Mouse (Mus musculus): ENCODE measurements around the gene Chaf1b. TPM values are rescaled to one million over a fixed set of nuclear protein-coding genes. Genes with fewer than 3 reads are reported as not detected.

Gene Chaf1b
- total RNA-seq, 2 experiments from 2014 or later = 50.8 to 73.7 TPM

- no peak for ATAC-seq (replicated peaks; ENCODE audit: poor library complexity, severe bottlenecking)
Measured at GRCm38 (mm10) chr16:93912158-93912557, 28.5 kb downstream of the Chaf1b start.

GRCm38 (mm10) chr16:93912808-93913207 lies 29.1 kb downstream of the Chaf1b start:
- no peak for ATAC-seq (replicated peaks; ENCODE audit: poor library complexity, severe bottlenecking)

- ATAC-seq (replicated peaks; ENCODE audit: poor library complexity, severe bottlenecking) = peak; percentile 75
Measured at GRCm38 (mm10) chr16:93913881-93914576, 30.3 kb downstream of the Chaf1b start.

- ATAC-seq (replicated peaks; ENCODE audit: poor library complexity, severe bottlenecking) = no peak
Measured at GRCm38 (mm10) chr16:93915338-93915849, 31.7 kb downstream of the Chaf1b start.

DNA sequence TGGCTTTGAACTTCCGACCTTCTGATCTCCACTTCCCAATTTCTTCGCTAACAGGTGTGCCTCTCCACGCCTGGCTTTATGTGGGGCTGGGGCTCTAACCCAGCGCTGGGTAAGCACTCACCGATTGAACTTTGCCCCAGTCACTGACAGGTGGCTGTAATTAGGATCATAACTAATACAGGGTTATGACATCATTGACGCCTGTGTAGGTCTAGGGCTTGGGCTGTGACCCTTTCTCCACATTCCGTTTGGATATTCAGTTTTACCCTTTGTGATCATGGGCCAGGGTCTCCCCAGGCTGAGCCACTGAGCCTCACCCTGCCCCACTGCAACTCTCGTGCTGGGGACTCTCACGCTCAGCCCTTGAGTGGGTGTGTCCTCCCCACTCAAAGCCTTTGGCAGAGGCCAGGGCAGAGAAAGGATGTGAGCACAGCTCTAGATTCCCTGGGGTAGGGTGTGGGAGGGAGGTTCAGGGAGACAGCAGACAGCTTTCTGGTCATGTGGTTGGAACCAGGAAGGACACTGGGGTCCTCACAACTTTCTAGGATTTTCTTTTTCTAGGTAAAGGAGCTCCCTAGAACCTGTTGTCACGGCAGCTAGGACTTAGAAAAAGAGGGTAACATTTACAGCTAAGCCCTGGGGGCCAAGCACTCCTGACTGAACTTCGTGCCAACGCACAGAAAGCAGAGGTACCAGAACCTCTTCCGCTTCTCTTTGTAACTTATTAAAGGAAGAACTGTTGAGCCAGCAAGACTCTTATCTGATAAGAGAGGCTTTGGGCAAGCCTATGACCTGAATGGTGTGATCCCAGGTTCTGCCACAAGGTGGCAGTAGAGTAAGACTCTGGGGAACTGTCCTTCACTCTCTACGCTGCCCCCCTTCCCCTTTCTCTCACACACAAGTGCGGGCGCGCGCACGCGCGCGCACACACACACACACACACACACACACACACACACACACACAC lies 34.3 kb downstream of the Chaf1b start:
- ATAC-seq (replicated peaks; ENCODE audit: poor library complexity, severe bottlenecking) = peak; percentile 75

GRCm38 (mm10) chr16:93918679-93919060 lies 35.0 kb downstream of the Chaf1b start:
- ATAC-seq (replicated peaks; ENCODE audit: poor library complexity, severe bottlenecking) = no peak

DNA sequence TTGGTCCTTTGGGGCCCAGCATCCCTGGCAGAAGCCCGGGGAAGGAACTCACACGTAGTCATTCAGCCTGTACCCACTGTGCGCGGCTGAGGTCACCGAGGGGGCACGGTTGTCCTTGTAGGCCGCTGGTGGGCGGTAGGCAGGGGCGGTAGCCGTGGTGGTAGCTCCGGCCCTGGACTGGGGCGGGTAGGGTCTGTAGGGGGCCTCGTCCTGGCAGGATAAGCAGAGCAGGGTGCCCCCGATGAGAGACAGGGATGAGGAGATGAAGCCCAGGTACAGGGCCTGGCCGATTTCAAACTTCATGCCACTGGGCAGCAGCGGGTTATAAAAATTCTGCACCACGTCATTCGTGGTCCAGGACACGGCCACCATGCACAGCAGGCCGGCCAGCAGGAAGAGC lies 35.5 kb downstream of the Chaf1b start:
- ATAC-seq (replicated peaks; ENCODE audit: poor library complexity, severe bottlenecking) = no peak

- ATAC-seq (replicated peaks; ENCODE audit: poor library complexity, severe bottlenecking) = no peak
Measured at GRCm38 (mm10) chr16:93920673-93921072, 37.0 kb downstream of the Chaf1b start.

DNA sequence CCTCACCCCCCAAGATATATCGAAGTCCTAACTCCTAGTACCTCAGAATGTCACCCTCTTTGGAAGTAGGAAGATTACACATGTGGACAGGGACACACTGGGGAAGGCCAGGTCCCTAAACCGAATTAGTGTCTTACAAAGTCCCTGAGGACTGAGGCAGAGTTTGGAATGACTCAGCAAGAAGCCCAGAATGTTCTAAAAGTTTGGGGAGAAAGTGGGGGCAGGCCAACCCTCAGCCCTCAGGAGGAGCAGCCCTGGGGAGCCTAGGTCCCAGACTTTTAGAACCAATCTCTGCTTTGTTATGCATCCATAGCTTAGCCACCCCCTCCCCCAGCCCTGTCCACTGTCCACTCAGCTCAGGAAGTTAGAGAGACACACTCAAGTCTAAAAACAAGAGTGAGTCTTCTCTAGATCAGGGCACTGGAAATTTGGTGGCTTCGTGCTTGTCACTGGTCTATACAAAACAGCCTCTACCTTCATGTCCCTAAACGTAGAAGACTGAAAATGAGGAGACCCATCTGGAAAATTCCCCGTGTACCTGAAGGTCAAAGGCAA lies 39.2 kb downstream of the Chaf1b start:
- ATAC-seq (replicated peaks; ENCODE audit: poor library complexity, severe bottlenecking) = no peak

DNA sequence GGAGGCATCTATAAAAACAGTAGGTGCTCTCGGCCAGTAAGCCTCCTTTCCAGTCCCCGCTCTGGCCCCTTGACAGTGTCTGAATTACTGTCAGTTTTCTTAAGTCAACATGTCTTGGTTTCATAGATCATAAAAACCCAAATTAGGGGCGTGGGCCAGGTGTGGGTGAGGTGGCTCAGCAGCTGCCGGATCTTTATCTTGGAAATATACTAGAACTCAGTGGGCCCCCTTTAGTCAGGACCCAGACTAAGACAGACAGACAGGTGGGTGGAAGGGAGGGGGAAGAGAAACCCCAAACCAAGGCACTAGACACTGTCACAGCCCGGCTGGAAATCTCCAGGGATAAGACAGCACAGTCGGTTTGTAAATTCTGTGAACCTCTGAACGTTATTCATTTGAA lies 40.1 kb downstream of the Chaf1b start:
- no peak for ATAC-seq (replicated peaks; ENCODE audit: poor library complexity, severe bottlenecking)

DNA sequence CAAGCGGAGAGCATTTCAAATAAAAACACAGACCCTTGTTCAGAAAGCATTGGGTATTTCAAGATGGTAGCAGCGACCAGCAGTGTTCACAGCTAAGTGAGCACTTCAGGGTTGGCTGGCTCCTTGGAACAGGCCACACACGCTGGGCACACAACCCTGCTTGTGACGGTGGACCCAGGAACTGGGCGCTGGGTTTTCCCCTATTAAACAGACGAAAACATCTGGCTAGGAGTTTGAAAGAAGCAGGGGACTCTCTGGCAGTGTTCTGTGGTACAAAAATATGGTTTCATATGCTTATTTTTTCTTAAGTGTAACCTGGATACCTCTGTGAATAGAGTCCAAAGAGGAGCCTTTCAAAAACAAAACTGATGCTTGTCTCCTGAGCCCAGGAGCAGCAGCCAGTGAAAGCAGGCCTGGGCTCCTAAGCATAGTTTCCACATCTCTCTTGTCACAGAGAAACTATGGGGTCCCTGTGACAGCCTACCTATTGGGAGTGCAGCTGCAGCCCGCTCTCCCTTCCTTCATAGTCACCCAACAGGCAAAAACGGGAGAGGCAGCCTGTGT lies 42.1 kb downstream of the Chaf1b start:
- no peak for ATAC-seq (replicated peaks; ENCODE audit: poor library complexity, severe bottlenecking)

GRCm38 (mm10) chr16:93929370-93930032 lies 45.8 kb downstream of the Chaf1b start:
- ATAC-seq (replicated peaks; ENCODE audit: poor library complexity, severe bottlenecking) = no peak

DNA sequence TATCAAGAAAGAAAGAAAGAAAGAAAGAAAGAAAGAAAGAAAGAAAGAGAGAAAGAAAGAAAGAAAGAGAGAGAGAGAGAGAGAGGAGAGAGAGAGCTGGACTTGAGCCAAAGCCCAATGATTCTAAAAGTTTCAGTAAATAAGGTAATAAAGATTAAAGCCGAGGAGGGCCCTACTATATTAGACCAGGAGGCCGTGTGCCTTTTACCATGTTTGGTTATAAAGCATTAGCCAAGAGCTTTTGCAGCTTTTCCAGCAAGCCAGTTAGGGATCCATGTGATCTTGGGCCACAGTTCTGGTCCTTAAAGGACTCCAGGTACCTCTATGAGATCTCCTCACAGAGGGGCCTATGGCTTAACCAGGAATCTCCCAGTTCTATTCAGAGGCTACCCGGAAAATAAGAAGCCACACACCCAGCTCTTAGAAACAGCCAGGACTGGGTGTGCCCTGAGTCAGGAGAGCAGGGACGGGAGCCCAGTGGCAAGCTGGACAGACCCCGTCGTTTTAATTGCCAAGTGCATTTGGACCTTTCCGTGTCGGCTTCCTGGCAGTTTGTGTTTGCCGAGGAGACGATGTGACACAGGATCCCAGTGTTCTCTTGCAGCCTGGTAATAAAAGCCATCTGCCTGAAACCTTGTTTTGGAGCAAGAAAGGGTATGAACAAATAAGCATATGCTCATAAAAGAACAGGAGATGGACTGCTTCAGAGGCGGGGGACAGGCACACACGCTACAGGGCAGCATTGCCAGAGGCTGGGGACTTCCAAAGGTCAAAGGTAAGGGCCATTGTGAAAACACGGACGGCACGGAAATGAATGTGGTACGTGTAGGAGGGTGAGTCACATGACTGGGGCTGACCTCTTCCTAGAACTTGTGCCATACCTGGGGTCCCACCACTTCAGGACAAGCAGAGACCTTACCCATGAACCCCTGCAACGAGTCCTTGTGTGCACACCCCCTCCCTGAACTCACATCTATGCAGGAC lies 48.8 kb downstream of the Chaf1b start:
- no peak for ATAC-seq (replicated peaks; ENCODE audit: poor library complexity, severe bottlenecking)

GRCm38 (mm10) chr16:93934588-93934987 lies 50.9 kb downstream of the Chaf1b start:
- no peak; the same call in 1 of the 2 replicates for ATAC-seq (replicated peaks; ENCODE audit: poor library complexity, severe bottlenecking)

DNA sequence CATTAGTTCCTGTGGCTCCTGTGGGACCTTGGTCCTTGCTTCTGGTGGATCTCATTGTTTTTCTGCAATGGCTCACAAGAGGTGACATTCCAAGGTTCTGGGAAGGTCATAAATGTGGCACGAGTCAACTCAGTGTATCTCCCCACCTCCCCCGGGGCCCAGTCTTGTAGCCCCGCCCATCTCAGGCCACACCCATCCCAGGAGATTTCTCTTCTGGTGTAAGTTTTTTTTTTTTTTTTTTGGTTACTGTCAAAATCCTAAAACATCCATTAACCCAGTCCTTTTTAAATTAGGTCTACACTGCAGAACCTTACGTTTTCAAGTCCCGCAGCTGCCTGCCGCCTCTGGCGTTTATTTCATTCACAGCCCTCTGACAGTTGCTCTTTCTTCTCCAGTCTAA lies 51.3 kb downstream of the Chaf1b start:
- ATAC-seq (replicated peaks; ENCODE audit: poor library complexity, severe bottlenecking) = peak; percentile 23; the same call in 1 of the 2 replicates

DNA sequence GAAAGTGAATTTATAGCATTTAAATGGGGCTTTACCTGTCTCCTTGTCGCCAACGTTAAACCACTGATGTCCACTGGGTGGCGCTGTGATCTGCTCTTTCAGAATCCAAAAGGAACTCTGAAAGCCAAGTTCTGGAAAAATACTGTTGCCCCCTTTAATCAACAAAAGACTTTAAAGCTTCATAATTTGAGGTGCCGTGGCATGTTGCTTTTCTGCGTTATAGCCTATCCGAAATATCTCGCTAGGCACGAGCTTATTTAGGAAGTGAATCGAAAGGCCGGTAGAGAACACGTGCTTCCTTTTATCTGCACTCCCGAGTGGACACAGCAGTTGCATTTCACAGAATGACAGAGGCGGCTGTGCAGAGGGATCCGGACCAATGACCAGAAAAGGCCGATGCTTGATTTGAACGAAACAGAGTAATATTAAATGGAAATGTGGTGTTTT lies 54.7 kb downstream of the Chaf1b start:
- peak; percentile 70 for ATAC-seq (replicated peaks; ENCODE audit: poor library complexity, severe bottlenecking)

GRCm38 (mm10) chr16:93939961-93940360 lies 56.3 kb downstream of the Chaf1b start:
- ATAC-seq (replicated peaks; ENCODE audit: poor library complexity, severe bottlenecking) = no peak

DNA sequence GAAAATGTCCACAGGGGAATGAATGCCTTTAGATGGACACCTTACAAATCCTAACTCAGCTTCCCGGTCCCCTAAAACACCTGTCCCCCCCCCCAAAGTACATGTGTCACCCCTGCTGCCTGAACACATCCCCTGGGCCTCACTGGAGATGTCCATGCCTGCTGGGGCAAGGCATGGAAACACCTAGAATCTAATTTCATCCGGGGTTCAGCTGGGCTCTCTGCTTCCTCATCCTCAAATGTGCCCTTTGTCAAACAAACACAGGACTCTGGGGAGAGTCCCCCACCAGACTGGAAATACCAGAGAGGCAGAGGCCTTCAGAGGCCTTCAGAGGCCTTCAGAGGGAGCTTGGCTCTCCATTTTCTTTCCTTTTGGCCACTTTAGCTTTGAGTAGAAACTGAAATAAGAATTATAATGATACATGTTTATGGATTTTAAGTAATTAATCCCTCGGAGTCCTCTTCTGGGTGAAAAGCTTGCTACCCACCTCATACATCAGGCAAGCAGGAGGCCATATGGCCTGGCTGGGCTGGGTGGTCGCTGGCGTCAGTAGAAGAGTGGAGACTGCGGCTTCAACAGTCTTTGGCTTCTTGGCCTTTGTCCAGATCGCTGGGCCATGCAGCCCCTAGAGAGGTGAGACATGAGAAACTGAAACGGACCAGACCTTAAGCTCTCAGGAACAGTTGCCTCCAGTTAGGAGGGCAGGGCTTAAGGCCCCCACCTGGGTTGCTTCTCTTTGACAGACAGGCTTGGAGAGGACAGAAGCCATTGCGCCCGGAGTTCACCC lies 58.3 kb downstream of the Chaf1b start:
- no peak for ATAC-seq (replicated peaks; ENCODE audit: poor library complexity, severe bottlenecking)

All from granulocyte monocyte progenitor cell, adult 5-6 weeks (primary cell).